Mouse (Mus musculus): Measurements from ENCODE around the gene Rcn3. TPM values are rescaled to one million over a fixed set of nuclear protein-coding genes. Genes with fewer than 3 reads are reported as not detected.
"Not testable (repeated sequence)": the region's sequence is repeated elsewhere in the genome, so short reads cannot be mapped to it uniquely, and the experiment has no call there.

Rcn3 gene
- polyA plus RNA-seq, 1 experiment from 2014 or later: 326 TPM

DNA sequence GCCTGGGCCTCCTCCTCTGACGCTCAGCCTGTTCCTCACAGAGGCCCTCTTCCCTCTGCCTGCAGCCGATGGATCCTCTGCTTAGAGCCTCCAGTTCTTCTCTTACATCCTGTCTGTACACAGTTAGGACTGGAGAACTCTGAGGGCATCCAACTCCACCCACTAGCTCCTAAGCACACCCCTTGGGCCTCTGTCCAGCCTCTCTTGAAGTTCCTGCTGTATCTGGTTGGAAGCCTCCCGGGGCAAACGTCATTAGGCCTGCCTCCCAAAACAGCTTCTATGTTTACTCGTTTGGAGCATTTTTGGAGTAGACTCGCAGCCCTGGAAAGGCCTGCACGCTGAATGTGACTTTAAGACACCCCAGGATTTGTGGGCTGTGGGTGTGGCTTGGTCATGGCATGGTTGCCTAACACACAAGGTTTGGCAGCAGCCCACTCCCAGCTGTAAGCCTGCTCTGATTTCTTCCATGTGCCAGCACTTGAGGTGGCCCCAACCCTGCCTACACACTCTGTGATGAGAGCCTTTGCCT lies 11.7 kb upstream of the Rcn3 start, which contains the start of gene Fcgrt:
Gene Fcgrt, minus strand, starts transcription at position 200 of the 529 bp plus-strand sequence.
- 14% methylated on average over 7 of the region's 7 CpGs for WGBS
- Histone ChIP-seq H3K4me2 (ENCODE audit: low read depth, low read length) (peak within 1 kb of the TSS; percentile 69), H3K4me1 (replicated peaks; ENCODE audit: control insufficient read depth, insufficient read depth, low read length) (peaks cover 22% of the 10 kb centered on the region), H3K4me3 (ENCODE audit: low read length) (peak within 1 kb of the TSS; percentile 56), H3K27ac (ENCODE audit: low read length) (peak within 1 kb of the TSS; percentile 91), H3K27me3 (ENCODE audit: control insufficient read depth, insufficient read depth, low read depth, low read length) (no peaks in the 10 kb centered on the region), H3K9ac (ENCODE audit: low read length) (peak within 1 kb of the TSS; percentile 74), H3K36me3 (ENCODE audit: control insufficient read depth, insufficient read depth, low read length) (peaks cover 3% of the 10 kb centered on the region; the same call in 1 of the 2 replicates), H3K9me3 (ENCODE audit: control insufficient read depth, low read length) (no peaks in the 10 kb centered on the region)
- peak; percentile 98 for ATAC-seq (ENCODE audit: low read depth)

DNA sequence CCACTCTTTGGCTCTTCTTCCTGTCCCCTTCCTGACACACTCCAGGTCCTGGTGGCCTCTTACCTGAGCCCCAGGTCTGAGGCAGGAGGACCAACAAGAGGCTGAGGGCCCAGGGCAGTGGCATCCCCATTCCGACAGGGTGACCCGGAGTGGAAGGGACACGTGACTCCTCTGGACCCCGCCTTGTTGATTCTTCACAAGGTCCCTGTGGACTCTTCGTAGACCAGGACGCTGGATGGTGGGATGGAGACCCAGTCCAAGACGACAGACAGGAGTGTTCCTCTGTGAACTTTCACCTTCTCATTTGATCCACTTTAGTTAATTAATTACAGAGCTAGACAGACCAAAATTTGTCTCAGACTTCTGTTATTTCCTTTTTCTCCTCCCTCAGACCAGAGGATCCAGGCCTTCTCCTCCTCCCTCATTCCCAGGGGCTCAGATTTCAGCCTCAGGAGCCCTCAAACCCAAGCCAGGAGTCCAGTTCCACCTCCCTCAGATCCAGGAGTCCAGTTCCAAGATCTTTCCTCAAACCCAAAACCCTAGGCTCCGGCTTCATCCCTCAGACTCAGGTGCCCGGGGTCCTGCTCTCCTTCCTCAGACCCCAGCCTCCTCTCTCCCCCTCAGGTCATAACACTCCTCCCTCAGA lies 11.0 kb upstream of the Rcn3 start:
- Histone ChIP-seq H3K9me3 (ENCODE audit: control insufficient read depth, low read length) (no peaks in the 10 kb centered on the region), H3K36me3 (ENCODE audit: control insufficient read depth, insufficient read depth, low read length) (peaks cover 4% of the 10 kb centered on the region; the same call in 1 of the 2 replicates), H3K4me2 (ENCODE audit: low read depth, low read length) (peak overlapping the region; percentile 69), H3K27ac (ENCODE audit: low read length) (peak overlapping the region; percentile 91), H3K27me3 (ENCODE audit: control insufficient read depth, insufficient read depth, low read depth, low read length) (no peaks in the 10 kb centered on the region), H3K4me1 (replicated peaks; ENCODE audit: control insufficient read depth, insufficient read depth, low read length) (peaks cover 22% of the 10 kb centered on the region), H3K9ac (ENCODE audit: low read length) (peak overlapping the region; percentile 74), H3K4me3 (ENCODE audit: low read length) (peak overlapping the region; percentile 56)
- peak; percentile 10; the same call in 1 of the 2 replicates for ATAC-seq (ENCODE audit: low read depth)
- WGBS: 36% methylated on average over 9 of the region's 9 CpGs

DNA sequence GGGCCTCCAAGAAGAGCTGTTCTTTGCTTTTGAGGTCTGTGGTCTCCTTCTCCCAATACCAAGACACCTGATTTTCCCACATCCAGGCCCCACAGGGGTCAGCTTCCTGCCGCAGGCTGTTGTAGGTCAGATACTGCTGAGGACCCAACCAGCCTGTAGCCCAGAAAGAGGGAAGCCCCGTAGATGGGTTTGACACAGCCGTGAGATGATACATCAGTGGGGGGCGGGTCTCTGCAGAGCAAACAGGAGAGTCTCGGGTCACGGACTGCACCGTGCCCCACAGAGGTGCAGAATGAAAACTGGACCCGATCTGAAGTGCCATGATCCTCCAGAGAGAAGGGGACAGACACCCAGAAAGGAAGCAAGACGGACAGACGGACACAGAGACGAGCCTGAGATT lies 10.4 kb upstream of the Rcn3 start:
- ATAC-seq (ENCODE audit: low read depth): no peak
- Histone ChIP-seq H3K4me1 (replicated peaks; ENCODE audit: control insufficient read depth, insufficient read depth, low read length) (peaks cover 22% of the 10 kb centered on the region), H3K9ac (ENCODE audit: low read length) (peak overlapping the region; percentile 74), H3K27ac (ENCODE audit: low read length) (no peak overlapping the region; the same call in 1 of the 2 replicates), H3K36me3 (ENCODE audit: control insufficient read depth, insufficient read depth, low read length) (peaks cover 4% of the 10 kb centered on the region; the same call in 1 of the 2 replicates), H3K27me3 (ENCODE audit: control insufficient read depth, insufficient read depth, low read depth, low read length) (no peaks in the 10 kb centered on the region), H3K4me2 (ENCODE audit: low read depth, low read length) (peak overlapping the region; percentile 69), H3K9me3 (ENCODE audit: control insufficient read depth, low read length) (no peaks in the 10 kb centered on the region), H3K4me3 (ENCODE audit: low read length) (peak overlapping the region; percentile 56)
- 69% methylated on average over 11 of the region's 11 CpGs for WGBS

DNA sequence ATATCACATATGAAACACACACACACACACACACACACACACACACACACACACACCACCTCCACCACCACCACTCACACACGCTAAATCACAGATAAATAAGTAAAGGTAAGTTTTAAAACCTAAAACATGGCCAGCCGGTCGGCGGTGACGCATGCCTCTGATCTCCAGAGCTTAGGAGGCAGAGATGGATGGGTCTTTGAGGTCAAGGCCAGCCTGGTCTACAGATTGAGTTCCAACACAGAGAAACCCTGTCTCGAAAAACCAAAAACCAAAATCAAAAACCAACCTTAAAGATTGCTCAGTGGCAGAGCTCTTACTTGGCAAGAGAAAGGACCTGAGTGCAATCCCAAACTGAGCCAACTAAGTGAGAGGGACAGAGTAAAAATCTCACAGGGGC lies 8.0 kb upstream of the Rcn3 start:
- Histone ChIP-seq H3K4me2 (ENCODE audit: low read depth, low read length) (no peak overlapping the region), H3K4me1 (replicated peaks; ENCODE audit: control insufficient read depth, insufficient read depth, low read length) (peaks cover 22% of the 10 kb centered on the region), H3K4me3 (ENCODE audit: low read length) (no peak overlapping the region), H3K36me3 (ENCODE audit: control insufficient read depth, insufficient read depth, low read length) (peaks cover 6% of the 10 kb centered on the region; the same call in 1 of the 2 replicates), H3K9me3 (ENCODE audit: control insufficient read depth, low read length) (no peaks in the 10 kb centered on the region), H3K27me3 (ENCODE audit: control insufficient read depth, insufficient read depth, low read depth, low read length) (no peaks in the 10 kb centered on the region), H3K9ac (ENCODE audit: low read length) (no peak overlapping the region), H3K27ac (ENCODE audit: low read length) (no peak overlapping the region)
- WGBS: 75% methylated on average over 6 of the region's 6 CpGs
- ATAC-seq (ENCODE audit: low read depth): no peak

DNA sequence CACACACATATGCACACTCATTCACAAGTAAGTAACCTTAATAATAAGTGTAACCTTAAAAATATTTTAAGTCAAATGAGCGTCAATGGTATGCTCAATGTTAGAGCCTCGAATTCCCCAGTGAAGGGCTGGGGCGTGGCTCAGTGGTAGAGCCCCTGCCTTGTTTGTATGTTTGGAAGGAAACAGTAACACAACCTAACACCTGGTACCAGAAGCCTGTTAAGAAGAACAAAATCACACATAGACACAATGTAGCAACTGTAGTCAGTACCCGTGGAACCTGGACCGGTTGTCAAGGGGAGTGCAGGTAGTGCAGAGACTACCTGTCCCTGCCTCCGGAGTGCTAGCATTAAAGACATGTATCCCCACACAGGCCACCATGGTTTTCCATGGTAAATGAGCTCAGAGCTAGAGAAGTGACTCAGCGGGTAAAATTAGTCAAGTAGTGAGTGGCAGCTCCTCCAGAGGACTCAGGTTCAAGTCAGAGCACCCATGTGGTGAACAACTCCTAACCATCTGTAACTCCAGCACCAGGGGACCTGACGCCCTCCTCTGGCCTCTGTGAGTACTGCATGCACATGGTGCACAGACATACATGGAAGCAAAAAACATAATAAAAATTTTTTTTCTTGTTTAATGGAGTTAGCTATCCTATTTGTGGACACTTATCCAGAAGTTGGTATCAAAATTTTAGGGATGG lies 6.7 kb upstream of the Rcn3 start:
- Histone ChIP-seq H3K27ac (ENCODE audit: low read length) (no peak overlapping the region), H3K4me2 (ENCODE audit: low read depth, low read length) (no peak overlapping the region), H3K36me3 (ENCODE audit: control insufficient read depth, insufficient read depth, low read length) (peaks cover 6% of the 10 kb centered on the region; the same call in 1 of the 2 replicates), H3K4me3 (ENCODE audit: low read length) (no peak overlapping the region), H3K27me3 (ENCODE audit: control insufficient read depth, insufficient read depth, low read depth, low read length) (no peaks in the 10 kb centered on the region), H3K4me1 (replicated peaks; ENCODE audit: control insufficient read depth, insufficient read depth, low read length) (peaks cover 14% of the 10 kb centered on the region), H3K9me3 (ENCODE audit: control insufficient read depth, low read length) (no peaks in the 10 kb centered on the region), H3K9ac (ENCODE audit: low read length) (no peak overlapping the region)
- WGBS: 87% methylated on average over 8 of the region's 8 CpGs
- no peak for ATAC-seq (ENCODE audit: low read depth)

DNA sequence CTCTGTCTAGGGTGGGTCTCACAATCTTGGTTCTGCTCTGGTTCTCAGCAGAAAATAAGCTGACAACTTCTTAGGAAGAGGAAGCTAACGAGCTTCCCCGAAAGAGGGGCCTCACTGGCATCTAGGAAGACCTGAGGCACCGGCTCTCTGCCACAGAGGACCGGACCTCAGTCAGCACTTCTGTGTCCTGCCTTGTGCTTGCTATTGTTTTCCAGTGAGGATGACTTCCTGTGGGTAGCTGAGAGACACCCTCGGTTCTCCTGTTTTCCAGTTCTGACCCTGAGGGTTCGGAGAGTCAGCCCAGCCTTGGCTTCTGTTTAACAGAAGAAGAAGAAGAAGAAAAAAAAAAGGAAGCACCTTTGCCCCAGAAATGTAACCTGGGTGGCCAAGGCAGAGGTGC lies 5.5 kb upstream of the Rcn3 start:
- Histone ChIP-seq H3K4me1 (replicated peaks; ENCODE audit: control insufficient read depth, insufficient read depth, low read length) (peaks cover 11% of the 10 kb centered on the region), H3K9me3 (ENCODE audit: control insufficient read depth, low read length) (no peaks in the 10 kb centered on the region), H3K4me3 (ENCODE audit: low read length) (no peak overlapping the region), H3K9ac (ENCODE audit: low read length) (no peak overlapping the region), H3K4me2 (ENCODE audit: low read depth, low read length) (no peak overlapping the region), H3K27me3 (ENCODE audit: control insufficient read depth, insufficient read depth, low read depth, low read length) (no peaks in the 10 kb centered on the region), H3K27ac (ENCODE audit: low read length) (0 out of 2 replicates have a peak overlapping the region, but pooled peaks have one; percentile 4), H3K36me3 (ENCODE audit: control insufficient read depth, insufficient read depth, low read length) (peaks cover 6% of the 10 kb centered on the region; the same call in 1 of the 2 replicates)
- 47% methylated on average over 6 of the region's 6 CpGs for WGBS
- ATAC-seq (ENCODE audit: low read depth): no peak

DNA sequence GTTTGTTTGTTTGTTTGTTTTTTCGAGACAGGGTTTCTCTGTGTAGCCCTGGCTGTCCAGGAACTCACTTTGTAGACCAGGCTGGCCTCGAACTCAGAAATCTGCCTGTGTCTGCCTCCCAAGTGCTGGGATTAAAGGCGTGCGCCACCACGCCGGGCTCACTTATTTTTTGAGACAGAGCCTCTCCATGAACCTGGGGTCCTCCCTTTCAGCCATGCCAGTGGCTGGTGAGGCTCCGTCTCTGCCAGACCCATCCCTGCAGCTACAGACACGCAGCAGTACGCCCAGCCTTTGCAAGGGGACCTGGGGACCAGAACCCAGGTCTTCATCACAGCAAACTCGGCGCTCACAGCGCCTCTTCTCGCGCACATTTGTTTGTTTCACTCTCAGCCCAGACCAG lies 3.9 kb upstream of the Rcn3 start:
- not testable (repeated sequence) for H3K36me3 ChIP-seq (ENCODE audit: control insufficient read depth, insufficient read depth, low read length); H3K4me2 ChIP-seq (ENCODE audit: low read depth, low read length)

DNA sequence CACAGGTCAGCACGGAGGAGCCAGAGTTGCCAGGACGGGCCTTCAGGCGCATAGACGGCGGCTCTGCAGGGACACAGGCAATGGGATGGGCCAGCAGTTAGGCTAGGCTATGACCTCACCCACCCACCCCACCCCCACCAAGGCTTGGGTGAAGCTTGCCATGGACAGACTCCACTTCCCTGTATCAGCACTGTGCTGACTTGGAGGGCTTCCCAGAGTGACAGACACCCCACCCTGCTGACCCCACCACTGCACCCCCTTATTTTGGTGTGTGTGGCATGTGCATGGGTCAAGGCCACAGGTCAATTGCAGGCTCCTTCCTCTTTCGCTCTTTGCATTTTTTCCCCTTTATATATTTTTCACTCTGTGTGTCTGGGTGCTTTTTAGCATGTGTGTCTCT lies 3.3 kb upstream of the Rcn3 start:
- H3K4me3 ChIP-seq (ENCODE audit: low read length): no peak overlapping the region
- 78% methylated on average over 6 of the region's 6 CpGs for WGBS
- H3K27ac ChIP-seq (ENCODE audit: low read length): no peak overlapping the region
- H3K9ac ChIP-seq (ENCODE audit: low read length): no peak overlapping the region
- peaks cover 17% of the 10 kb centered on the region for H3K4me1 ChIP-seq (replicated peaks; ENCODE audit: control insufficient read depth, insufficient read depth, low read length)
- peaks cover 6% of the 10 kb centered on the region; the same call in 1 of the 2 replicates for H3K36me3 ChIP-seq (ENCODE audit: control insufficient read depth, insufficient read depth, low read length)
- H3K27me3 ChIP-seq (ENCODE audit: control insufficient read depth, insufficient read depth, low read depth, low read length): no peaks in the 10 kb centered on the region
- no peak for ATAC-seq (ENCODE audit: low read depth)
- no peaks in the 10 kb centered on the region for H3K9me3 ChIP-seq (ENCODE audit: control insufficient read depth, low read length)
- H3K4me2 ChIP-seq (ENCODE audit: low read depth, low read length): no peak overlapping the region

More for the DNA sequence above, 3.9 kb upstream of the Rcn3 start:
- not testable (repeated sequence) for H3K27ac ChIP-seq (ENCODE audit: low read length); H3K9me3 ChIP-seq (ENCODE audit: control insufficient read depth, low read length); H3K9ac ChIP-seq (ENCODE audit: low read length); H3K4me3 ChIP-seq (ENCODE audit: low read length); ATAC-seq (ENCODE audit: low read depth); H3K27me3 ChIP-seq (ENCODE audit: control insufficient read depth, insufficient read depth, low read depth, low read length)
- H3K4me1 ChIP-seq (replicated peaks; ENCODE audit: control insufficient read depth, insufficient read depth, low read length): peaks cover 11% of the 10 kb centered on the region
- 90% methylated on average over 14 of the region's 14 CpGs for WGBS

DNA sequence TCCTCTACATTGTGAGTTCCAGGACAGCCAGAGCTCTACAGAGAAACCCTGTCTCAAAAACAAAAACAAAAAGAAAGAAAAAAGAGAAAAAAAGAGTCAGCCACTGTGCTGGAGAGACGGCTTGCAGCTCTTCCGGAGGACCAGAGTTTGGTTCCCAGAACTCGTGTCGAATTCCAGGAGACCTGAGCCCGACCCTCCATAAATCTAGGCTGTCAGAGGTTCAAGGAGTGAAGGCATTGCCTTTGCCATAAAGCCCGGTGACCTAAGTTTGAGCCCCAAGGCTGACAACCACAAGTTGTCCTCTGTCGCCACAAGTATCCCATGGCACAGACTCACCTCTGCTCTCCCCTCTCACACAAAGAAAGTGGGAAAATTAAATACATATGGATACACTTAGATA lies 2.1 kb upstream of the Rcn3 start:
- no peak overlapping the region for H3K4me3 ChIP-seq (ENCODE audit: low read length)
- H3K36me3 ChIP-seq (ENCODE audit: control insufficient read depth, insufficient read depth, low read length): peaks cover 6% of the 10 kb centered on the region; the same call in 1 of the 2 replicates
- ATAC-seq (ENCODE audit: low read depth): no peak
- 0 out of 2 replicates have a peak overlapping the region, but pooled peaks have one; percentile 3 for H3K9ac ChIP-seq (ENCODE audit: low read length)
- H3K4me2 ChIP-seq (ENCODE audit: low read depth, low read length): no peak overlapping the region
- WGBS: 28% methylated on average over 7 of the region's 7 CpGs
- H3K27ac ChIP-seq (ENCODE audit: low read length): no peak overlapping the region
- H3K27me3 ChIP-seq (ENCODE audit: control insufficient read depth, insufficient read depth, low read depth, low read length): no peaks in the 10 kb centered on the region
- H3K4me1 ChIP-seq (replicated peaks; ENCODE audit: control insufficient read depth, insufficient read depth, low read length): peaks cover 20% of the 10 kb centered on the region
- H3K9me3 ChIP-seq (ENCODE audit: control insufficient read depth, low read length): no peaks in the 10 kb centered on the region
